ENCODE assay signal across 28 mouse cellular contexts in the genomic region with DNA sequence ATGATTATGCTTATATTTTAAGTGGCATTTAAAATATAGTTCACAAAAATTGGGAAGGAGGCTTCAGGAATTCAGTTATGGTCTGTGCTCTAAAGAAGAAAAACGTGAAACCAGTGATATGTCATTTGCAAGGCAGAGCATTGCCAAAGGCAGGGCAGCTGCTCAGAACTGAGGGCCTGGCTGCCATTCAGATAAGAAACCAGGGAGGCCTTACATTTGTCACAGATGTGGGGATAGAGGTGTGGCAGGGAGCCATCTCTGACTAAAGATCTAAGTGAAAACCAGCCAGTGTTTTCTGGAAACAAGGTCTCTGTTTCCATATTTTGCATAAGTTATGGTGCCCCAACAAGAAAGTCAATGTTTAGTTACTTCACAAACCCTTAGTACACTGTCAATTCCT. TPM values are rescaled to one million over a fixed set of nuclear protein-coding genes. Genes with fewer than 3 reads are reported as not detected.
DNase-seq lines count a peak whose midpoint lies in the region; ATAC-seq and TF ChIP-seq lines count a peak whose summit lies in the region.
"Had no signal": no experiment of that assay in that cellular context is flagged by ENCODE, and none has a peak within 500 bp of the region (broad histone marks: within the 10 kb centered on the region; RNA-seq: fewer than 3 reads in every experiment).

No protein-coding gene starts in this region.

- H3K27ac ChIP-seq in heart, embryonic 12.5 days (ENCODE audit: poor library complexity, severe bottlenecking) = no peak overlapping the region
- H3K27ac ChIP-seq: hindbrain, postnatal 0 days; intestine, embryonic 15.5 days; kidney, postnatal 0 days; liver, embryonic 12.5 days; macrophage; midbrain, embryonic 13.5 days; stomach, embryonic 15.5 days had no signal

- peak; percentile 16 for DNase-seq in adrenal gland, postnatal 10 days
- no peak for DNase-seq in adrenal gland, postnatal 25 days
- DNase-seq in heart, adult 11 months = peak; percentile 59
- peak; percentile 69 for DNase-seq in 3T3-L1 (ENCODE audit: low read depth, low spot score)
- DNase-seq in brain, embryonic 14.5 days (ENCODE audit: low read depth) = peak; percentile 28
- DNase-seq in urinary bladder, adult 2 months (ENCODE audit: low spot score) = no peak
- DNase-seq: adrenal gland, adult 8-10 months; cerebellum, adult 18-20 months; cerebellum, postnatal 25 days; gastrocnemius, postnatal 14 days; kidney, adult 8-10 months; kidney, postnatal 4 days; layer of hippocampus, postnatal 36 days; left cerebral cortex, postnatal 4 days; liver, postnatal 0 days; lung, postnatal 10 days; right cerebral cortex, postnatal 14 days had no signal

- H3K9me3 ChIP-seq in heart, embryonic 12.5 days (replicated peaks) = no peaks in the 10 kb centered on the region
- H3K9me3 ChIP-seq: G1E; intestine, embryonic 15.5 days; liver, embryonic 12.5 days; midbrain, embryonic 13.5 days; stomach, embryonic 15.5 days had no signal

- TF ChIP-seq POLR2A in brain, embryonic 14.5 days (IDR thresholded peaks at IDR 0.05; ENCODE audit: borderline replicate concordance, extremely low read depth, insufficient read depth, insufficient read length, poor library complexity, severe bottlenecking) = no peak

- peaks cover 43% of the 10 kb centered on the region for H3K4me1 ChIP-seq in heart, embryonic 12.5 days (replicated peaks)
- H3K4me1 ChIP-seq: liver, embryonic 12.5 days; midbrain, embryonic 13.5 days; stomach, embryonic 15.5 days had no signal

- no peak overlapping the region for H3K4me3 ChIP-seq in heart, embryonic 12.5 days
- H3K4me3 ChIP-seq: intestine, embryonic 15.5 days; liver, embryonic 12.5 days; midbrain, embryonic 13.5 days; stomach, embryonic 15.5 days had no signal

- no peaks in the 10 kb centered on the region for H3K27me3 ChIP-seq in heart, embryonic 12.5 days (replicated peaks)
- H3K27me3 ChIP-seq: intestine, embryonic 15.5 days; liver, embryonic 12.5 days; midbrain, embryonic 13.5 days; stomach, embryonic 15.5 days had no signal

- WGBS in heart, embryonic 12.5 days = 15% methylated on average over 1 of the region's 1 CpGs

- peaks cover 4% of the 10 kb centered on the region; the same call in 1 of the 2 replicates for H3K36me3 ChIP-seq in heart, embryonic 12.5 days
- H3K36me3 ChIP-seq: G1E; intestine, embryonic 15.5 days; liver, embryonic 12.5 days; midbrain, embryonic 13.5 days; stomach, embryonic 15.5 days had no signal

- TF ChIP-seq CTCF in brain, embryonic 14.5 days (IDR thresholded peaks at IDR 0.05; ENCODE audit: borderline replicate concordance, extremely low read depth, insufficient read depth, insufficient read length) = no peak

- H3K9ac ChIP-seq in heart, embryonic 12.5 days = no peak overlapping the region
- H3K9ac ChIP-seq: intestine, embryonic 15.5 days; liver, embryonic 12.5 days; liver, postnatal 0 days; midbrain, embryonic 13.5 days; stomach, embryonic 15.5 days had no signal

- ATAC-seq in heart, embryonic 12.5 days (ENCODE audit: insufficient number of reproducible peaks, low FRiP score) = no peak
- ATAC-seq: hindbrain, postnatal 0 days; intestine, embryonic 15.5 days; liver, embryonic 12.5 days; liver, postnatal 0 days; midbrain, embryonic 13.5 days had no signal

- H3K4me2 ChIP-seq in heart, embryonic 12.5 days = no peak overlapping the region
- H3K4me2 ChIP-seq: intestine, embryonic 15.5 days; liver, embryonic 12.5 days; midbrain, embryonic 13.5 days; stomach, embryonic 15.5 days had no signal

RNA-seq across cellular contexts. Expression of a gene that starts 41.8 kb away (rescaled TPM):
- under 1 TPM; 0.15 to 0.69 TPM for total RNA-seq in adrenal gland, postnatal 10 days (2021)
- total RNA-seq in adrenal gland, postnatal 25 days (2021) = 0.38 and 0.39 TPM in 2 replicates
- polyA plus RNA-seq in heart, embryonic 12.5 days (2016; fragmentation: Nextera tagmentation; extraction: Ambion mirVana) = 65.0 and 65.8 TPM in 2 replicates
- polyA plus RNA-seq in brain, embryonic 14.5 days (2012; rRNA removed) = 0.26 and 0.52 TPM in 2 replicates
- 3.8 and 4.4 TPM in 2 replicates for polyA plus RNA-seq in urinary bladder, adult 2 months (2012; rRNA removed)
- total RNA-seq: granulocyte monocyte progenitor cell, adult 5-6 weeks; megakaryocyte-erythroid progenitor cell, adult 5-6 weeks had no signal
- polyA plus RNA-seq: G1E; liver, postnatal 0 days; macrophage had no signal

Comparison
In these comparisons a context has a peak if more than half of its experiments do, and no peak if none do; other contexts are left out.
1. DNase-seq: peak in adrenal gland, postnatal 10 days (single experiment), heart, adult 11 months (single experiment), 3T3-L1 (single experiment) and brain, embryonic 14.5 days (single experiment); none in adrenal gland, postnatal 25 days (single experiment) and urinary bladder, adult 2 months (single experiment).
2. RNA of a gene that starts 41.8 kb away (polyA plus RNA-seq): 65.0 to 65.8 TPM in heart, embryonic 12.5 days; 3.8 to 4.4 TPM in urinary bladder, adult 2 months and 0.26 to 0.52 TPM in brain, embryonic 14.5 days; every median in the first group is over 10 times any median in the second.